Mouse (Mus musculus) gastrocnemius, postnatal 14 days (tissue): ENCODE data around the gene Eipr1. TPM values are rescaled to one million over a fixed set of nuclear protein-coding genes. Genes with fewer than 3 reads are reported as not detected.

Experiments
- DNase-seq: peaks from one replicate; pipeline ENCODE4 v3.0.0; 2021; ENCODE audit warnings: mixed read lengths
- intact Hi-C: fragments of 180-260 bp; cut with DNase I; formaldehyde crosslinking; loops from one replicate; pipeline ENCODE4 v1.15.1; 2025; ENCODE audit warnings: low total_unique reads
- total RNA-seq, 2 experiments: library from RNA; stranded (reverse); gene quantifications; 2 replicates each; pipeline ENCODE4 v1.2.3; 2021

The Eipr1 gene
- total RNA-seq, 2 experiments from 2014 or later: 6.4 to 7.0 TPM

DNA sequence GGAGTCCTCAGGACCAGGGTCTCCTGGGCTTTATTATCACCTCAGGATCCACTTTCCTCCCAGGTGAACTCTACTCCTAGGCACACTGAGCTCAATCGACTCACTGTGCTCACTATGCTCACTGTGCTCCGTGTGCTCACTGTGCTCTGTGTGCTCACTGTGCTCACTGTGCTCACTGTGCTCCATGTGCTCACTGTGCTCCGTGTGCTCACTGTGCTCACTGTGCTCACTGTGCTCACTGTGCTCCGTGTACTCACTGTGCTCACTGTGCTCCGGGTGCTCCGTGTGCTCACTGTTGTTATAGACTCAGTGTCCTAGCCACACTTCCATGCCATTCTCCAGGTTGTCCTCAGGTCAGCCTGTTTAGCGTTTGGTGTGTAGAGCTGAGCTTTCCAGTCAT, 18.4 kb downstream of the Eipr1 start:
- DNase-seq: no peak
- intact Hi-C loops: no loop called here

GRCm38 (mm10) chr12:28773815-28774214, 22.2 kb downstream of the Eipr1 start:
- no peak for DNase-seq
- intact Hi-C loops: no loop called here

DNA sequence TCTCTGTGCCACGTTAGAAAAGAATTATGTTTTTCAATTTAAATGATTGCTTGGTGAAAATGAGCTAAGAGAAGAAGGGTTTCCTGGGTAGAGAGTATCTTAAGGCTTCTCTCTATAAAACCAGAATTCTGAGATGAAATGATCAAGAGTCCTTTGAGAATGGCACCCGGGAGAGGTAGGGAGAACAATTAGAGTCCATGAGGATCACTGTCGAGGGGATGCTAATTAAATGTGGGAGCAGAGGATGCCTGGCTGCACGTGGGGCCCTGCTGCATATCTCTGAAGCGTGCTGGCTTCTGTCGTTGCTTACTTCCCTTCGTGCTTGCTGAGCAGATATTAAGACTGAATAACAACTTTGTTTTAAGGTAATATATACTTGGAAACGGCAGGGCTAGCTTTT, 23.5 kb downstream of the Eipr1 start:
- no peak for DNase-seq
- intact Hi-C loops: no loop called here

DNA sequence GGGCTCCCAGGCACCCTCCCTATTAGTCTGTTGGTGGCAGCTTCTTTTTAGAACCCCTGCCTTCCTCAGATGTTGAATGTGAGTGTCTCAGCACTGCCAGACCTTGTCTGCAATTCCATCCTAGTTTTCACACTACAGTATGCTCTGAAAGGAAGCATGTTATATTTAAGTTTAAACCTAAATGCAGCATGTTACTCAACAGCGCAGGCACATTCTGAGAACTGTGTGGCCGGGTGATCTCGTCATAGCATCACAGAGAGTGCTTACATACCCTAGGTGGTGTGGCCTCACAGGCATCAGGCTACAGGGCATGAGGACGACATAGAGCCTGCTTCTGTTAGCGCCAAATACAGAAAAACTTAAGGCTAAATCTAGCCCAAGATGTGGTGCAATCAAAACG, 24.0 kb downstream of the Eipr1 start:
- no peak for DNase-seq
- intact Hi-C loops: no loop called here

DNA sequence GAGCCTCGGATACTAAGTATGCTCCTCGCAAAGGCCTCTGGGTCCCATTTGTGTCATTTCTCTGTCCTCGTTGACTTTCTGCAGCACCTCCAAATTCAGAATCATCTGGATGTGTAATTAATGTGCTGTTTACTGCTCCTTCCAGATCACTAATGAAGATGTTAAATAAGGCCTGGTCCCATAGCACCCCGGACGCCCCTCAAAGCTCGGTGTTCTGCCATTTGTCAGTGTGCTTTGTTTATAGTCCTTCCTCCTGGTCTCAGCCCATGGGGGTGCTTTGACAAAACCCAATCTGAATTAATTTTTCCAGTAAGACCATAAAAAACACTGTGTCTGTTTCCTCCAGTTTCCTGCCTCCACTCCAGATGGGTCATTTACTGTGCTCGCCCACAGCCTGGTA, 28.6 kb downstream of the Eipr1 start:
- intact Hi-C loops: no loop called here
- DNase-seq: no peak

- intact Hi-C loops: no loop called here
- no peak for DNase-seq
These were observed 31.0 kb downstream of the Eipr1 start for GRCm38 (mm10) chr12:28782637-28783036.

- intact Hi-C loops: no loop called here
- no peak for DNase-seq
These were observed 32.8 kb downstream of the Eipr1 start for GRCm38 (mm10) chr12:28784355-28784754.

GRCm38 (mm10) chr12:28784864-28785263, 33.3 kb downstream of the Eipr1 start:
- intact Hi-C loops: no loop called here
- no peak for DNase-seq

DNA sequence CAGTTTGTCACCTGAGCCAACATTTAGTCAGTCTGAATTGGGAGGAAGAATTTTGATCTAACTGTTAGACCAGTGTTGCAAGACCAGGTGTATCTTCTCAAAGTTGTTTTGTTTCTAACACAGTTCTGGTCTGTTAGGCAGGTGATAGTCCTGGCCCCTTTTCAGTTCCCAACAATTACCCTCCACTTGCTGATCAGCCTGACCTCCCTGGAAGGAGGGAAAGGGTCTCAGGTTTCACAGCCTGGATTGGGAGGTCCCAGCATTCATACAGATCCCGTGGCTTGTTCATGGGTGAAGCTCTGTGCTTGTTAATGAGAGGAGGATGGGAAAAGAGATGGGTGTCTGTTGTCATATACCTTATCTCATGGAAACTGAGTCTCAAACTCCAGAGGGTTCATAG, 33.7 kb downstream of the Eipr1 start:
- no peak for DNase-seq
- intact Hi-C loops: no loop called here

DNA sequence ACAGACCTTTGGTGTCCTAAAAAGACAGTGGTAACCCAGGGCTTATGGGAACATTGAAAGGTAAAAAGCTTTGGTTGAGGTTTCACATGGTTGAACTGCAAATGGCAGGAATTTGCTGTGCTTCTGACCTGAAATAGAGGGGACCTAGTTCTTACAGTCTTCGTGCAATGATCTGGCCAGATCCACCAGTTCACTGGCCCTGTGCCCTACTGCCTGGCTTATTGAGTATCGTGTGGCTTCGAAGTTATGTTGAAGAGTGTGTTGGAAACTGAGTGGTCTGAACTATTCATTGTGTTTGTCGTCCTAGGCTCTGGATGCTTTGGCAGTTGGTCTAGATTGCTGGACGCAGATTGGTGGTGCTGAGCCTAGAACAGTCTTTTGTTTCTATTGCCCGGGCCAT, 34.7 kb downstream of the Eipr1 start:
- intact Hi-C loops: no loop called here
- DNase-seq: no peak

- intact Hi-C loops: no loop called here
- DNase-seq: no peak
These were observed 41.0 kb downstream of the Eipr1 start for GRCm38 (mm10) chr12:28792613-28793012.

DNA sequence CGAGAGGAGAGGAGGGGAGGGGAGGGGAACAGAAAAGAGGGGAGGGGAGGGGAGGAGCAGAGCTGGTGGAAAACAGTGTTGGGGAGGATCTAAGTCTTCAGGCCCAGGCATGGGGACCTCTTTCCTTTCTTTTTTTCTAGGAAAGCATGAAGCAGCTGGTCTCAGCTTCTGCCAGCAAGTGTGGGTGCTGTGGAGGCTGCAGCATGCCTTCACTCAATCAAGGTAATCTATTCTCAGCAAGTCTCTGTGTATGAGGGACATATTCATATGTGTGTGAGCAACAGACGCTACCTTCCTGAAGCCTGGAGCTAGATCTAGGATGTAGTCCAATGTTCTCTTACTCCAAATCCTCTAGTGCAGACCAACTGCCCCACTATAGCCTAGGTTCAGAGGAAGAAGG, 42.1 kb downstream of the Eipr1 start:
- no peak for DNase-seq
- intact Hi-C loops: no loop called here

DNA sequence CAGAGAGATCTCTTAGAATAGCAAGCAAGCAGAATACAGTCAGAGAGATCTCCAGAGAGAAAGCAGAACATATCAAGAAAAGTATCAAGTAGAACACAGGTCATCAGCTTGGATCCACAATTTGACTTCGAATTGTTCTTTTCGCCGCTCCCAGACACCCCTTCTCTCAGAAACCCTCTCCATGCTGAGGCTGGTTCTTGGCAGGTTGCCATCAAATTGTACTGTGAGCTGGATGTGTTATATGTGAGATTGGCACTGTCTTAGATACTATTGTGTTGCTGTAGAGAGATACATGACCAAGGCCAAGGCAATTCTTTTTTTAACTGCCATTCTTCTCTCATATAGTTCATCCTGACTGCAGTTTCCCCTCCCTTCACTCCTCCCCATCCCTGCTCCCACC, 43.4 kb downstream of the Eipr1 start:
- intact Hi-C loops: no loop called here
- no peak for DNase-seq

GRCm38 (mm10) chr12:28796881-28797420, 45.3 kb downstream of the Eipr1 start:
- intact Hi-C loops: no loop called here
- no peak for DNase-seq

GRCm38 (mm10) chr12:28799798-28800411, 48.3 kb downstream of the Eipr1 start:
- peak; percentile 23 for DNase-seq
- intact Hi-C loops: no loop called here

GRCm38 (mm10) chr12:28800423-28800822, 48.8 kb downstream of the Eipr1 start:
- intact Hi-C loops: no loop called here
- no peak for DNase-seq

DNA sequence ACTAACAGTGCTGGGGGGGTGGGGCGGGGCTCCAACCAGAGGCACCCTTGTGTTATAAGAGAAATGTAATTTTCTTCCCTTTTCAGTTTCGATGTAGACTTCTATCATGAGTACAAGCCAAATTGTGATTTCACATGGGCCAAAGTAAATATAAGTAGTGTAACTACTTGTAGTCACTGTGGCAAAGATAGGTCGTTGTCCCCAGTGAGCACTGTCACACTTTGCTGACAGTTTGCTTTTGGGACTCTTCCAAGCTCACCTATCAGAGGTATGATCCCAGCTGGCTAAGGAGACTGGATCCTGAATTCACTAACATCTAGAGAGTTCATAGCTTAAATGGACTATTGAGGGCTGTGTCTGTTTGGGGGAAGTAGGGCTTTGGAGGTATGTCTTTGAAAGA, 49.3 kb downstream of the Eipr1 start:
- DNase-seq: no peak
- intact Hi-C loops: no loop called here

GRCm38 (mm10) chr12:28801731-28802130, 50.1 kb downstream of the Eipr1 start:
- no peak for DNase-seq
- intact Hi-C loops: no loop called here

DNA sequence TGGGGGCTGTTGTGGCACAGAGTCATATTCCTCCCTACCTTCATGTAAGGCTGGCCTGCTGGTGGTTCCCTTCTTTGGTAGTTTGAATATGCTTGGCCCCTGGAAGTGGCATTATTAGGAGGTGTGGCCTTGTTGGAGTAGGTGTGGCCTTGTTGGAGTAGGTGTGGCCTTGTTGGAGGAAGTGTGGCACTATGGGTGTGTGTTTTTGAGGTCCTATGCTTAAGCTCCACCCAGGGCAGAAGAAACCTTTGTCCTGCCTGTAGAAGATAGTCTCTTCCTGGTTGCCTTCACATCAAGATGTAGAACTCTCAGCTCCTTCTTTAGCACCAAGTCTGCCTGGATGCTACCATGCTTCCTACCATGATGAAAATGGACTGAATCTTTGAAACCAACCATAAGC, 51.4 kb downstream of the Eipr1 start:
- intact Hi-C loops: no loop called here
- DNase-seq: no peak

- DNase-seq: no peak
- intact Hi-C loops: no loop called here
These were observed 53.2 kb downstream of the Eipr1 start for GRCm38 (mm10) chr12:28804558-28805481.

GRCm38 (mm10) chr12:28808786-28809375, 57.3 kb downstream of the Eipr1 start:
- no peak for DNase-seq
- intact Hi-C loops: no loop called here
